Mouse (Mus musculus) frontal cortex, postnatal 10 days (tissue): Measurements from ENCODE around the gene Uhrf1.

Source experiments
- DNase-seq, 2 experiments: peaks; one replicate each; pipeline ENCODE4 v3.0.0; 2022; ENCODE audit warnings: low spot score in 2 of 2, mixed read lengths in 1 of 2

The Uhrf1 gene

DNA sequence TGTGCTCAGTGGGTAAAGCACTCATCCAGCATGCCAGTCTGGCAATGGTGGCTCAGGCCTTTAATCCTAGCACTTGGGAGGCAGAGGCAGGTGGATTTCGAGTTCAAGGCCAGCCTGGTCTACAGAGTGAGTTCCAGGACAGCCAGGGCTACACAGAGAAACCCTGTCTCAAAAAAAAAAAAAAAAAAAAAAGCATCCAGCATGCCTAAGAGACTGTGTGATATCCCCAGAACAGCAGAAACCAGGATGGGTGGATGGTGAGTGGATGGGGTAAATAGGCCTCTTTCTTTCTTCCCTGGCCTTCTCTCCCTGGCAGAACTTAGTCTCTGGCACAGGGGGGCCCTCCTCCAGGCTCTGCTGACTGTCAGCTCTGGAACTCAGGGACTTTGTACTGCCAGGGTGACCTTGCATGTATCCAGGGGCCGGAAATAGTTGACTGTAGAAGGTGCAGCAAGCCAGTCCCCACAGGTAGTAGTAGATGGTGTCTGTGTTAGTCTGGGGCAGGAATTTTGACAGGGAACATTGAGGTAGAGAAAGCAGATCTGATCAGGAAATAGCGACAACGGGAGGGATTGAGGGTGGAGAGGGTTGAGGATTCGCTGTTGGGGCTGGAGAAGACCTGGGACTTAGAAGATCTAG lies 27.2 kb upstream of the Uhrf1 start:
- DNase-seq = no peak

DNA sequence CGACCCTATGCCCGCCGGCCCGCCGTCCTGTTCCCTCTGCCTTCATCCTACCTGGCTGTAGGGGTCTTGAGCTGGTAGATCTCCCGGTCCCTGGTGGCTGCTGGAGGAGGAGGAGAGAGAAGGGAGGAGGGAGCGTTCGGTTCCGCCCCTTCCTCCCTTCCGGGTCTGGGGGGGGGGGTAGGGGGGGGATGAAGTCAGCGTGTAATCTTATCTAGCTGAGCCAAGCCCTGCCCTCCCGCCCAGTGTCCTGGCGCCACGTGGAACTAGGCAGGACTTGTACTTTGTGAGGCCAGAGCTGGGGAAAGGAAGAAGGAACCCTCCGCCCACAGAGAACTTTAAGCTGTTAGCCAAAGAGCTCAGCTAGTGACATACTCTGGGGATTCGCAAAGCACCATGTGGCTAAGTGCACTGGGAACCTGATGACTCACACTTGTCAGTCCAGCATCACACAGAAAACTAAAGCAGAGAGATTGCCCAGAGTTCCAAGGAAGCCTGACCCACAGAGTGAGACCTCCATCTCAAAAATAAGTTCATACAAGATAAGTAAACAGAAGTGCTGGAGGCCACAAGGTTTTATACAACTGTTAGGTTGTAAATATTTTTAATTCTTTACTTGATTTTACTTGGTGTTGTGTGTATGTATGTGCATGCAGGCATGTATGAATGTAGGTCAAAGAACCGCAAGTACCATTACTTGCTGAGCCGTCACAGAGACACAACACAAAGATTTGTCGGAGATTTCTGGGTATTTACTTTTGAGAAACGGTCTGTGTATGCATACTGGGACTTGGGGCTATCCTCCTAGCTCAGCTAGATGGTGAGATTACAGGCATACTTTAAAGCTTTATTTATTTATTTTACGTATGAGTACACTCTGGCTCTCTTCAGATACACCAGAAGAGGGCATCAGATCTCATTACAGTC lies 26.2 kb upstream of the Uhrf1 start, which contains the start of gene Ticam1:
Gene Ticam1 (minus strand): TSS at position 144 of the 924 bp plus-strand sequence.
- DNase-seq = peak; percentile 72 to 77

DNA sequence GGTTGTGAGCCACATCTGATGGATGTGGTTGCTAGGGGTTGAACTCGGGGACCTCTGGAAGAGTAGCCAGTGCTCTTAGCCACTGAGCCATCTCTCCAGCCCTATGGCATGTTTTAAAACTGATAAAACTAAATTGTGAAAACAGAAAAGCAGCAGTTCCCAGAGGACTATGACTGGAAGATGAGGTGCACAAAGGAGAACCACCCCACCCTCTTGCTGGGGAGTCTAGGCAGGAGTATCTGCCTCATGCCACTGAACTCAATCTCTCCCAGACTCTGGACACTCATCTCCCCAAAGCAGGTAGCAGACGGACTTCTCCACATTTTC lies 25.6 kb upstream of the Uhrf1 start:
- no peak for DNase-seq

DNA sequence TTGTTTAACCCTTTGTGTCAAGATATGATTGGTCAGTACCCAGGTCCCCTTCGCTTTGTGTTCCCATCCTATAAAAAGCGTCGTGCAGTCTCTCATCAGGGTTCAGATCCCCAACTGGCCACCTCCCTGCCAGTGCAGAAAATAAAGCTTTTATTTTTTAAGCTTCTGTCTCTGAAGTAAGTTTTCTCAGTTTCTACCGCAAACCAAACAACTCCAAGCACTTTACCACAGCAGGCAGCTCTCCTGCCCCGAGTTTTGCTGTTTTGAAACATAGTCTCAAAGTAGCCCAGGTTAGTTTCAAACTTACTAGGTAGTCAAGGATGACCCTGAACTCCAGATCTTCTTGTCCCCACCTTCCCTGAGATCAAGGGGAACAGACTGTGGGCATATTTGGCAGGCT lies 24.8 kb upstream of the Uhrf1 start:
- no peak for DNase-seq

DNA sequence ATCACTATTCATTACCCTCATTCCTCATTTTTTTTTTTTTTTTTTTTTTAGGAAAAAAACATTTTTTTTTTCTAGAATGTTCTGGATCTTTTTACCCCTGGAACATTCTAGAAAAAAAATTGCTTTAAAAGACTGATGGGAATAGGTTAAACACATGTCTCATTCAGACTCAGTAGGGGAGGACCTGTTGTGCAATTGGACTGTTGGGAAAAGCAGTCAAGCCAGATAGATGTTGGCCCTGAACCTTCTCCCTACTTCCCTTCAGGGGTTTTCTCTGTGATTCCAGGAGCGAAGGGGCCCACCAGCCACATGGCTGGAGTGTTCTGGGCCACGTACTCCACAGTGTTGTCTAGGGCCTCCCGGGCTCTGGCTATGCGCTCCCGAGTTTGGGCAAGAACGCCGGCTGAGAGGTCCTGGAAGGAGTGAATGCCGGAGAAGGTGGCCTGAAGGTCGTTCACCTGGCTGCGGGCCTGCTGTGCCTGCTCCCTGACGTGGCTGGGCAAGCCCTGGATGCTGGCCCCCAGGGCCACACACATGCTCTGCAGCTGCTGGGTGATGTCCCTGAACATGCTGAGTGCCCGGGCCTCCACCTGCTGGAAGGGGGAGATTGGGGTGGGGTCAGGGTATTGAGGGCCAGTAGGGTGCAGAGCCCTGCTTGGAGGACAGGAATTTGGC lies 23.5 kb upstream of the Uhrf1 start:
- no peak for DNase-seq

DNA sequence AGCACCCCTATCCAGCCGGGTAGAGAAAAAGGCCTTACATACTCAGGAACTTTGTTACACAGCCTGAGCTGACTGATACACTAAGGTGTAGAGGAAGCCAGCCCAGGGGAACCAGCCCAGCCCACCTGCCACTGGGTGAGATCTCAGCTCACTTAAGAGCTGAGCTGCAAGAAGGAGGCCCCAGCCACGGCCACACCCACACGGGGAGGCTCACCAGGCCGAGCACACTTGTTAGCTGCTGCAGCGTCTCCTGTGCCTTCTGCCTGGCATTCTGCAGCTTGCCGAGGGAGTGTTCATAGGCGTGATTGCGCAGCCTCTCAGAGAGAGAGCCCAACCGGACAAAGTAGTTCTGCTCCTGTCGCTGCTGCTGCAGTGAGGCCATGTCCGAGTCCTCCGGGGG lies 21.9 kb upstream of the Uhrf1 start:
- no peak for DNase-seq

DNA sequence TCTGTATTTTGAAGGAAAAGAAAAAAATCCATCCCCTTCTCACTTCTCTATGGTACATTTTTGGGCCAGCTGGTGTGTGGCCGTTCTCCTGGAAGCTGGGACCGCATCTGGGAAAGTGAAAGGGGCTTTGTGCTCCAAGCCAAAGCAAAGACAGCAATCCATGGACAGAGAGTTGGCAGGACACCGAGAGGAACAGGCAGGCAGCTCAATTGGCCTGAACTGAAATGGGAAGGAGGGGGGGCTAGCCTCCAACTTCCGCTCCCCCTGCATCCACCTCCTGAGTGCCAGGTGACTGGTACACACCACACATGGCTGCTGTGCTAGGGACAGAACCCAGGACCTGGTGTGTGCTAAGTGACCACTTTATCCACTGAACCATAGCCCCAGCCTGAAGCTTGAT lies 20.3 kb upstream of the Uhrf1 start:
- DNase-seq = no peak

DNA sequence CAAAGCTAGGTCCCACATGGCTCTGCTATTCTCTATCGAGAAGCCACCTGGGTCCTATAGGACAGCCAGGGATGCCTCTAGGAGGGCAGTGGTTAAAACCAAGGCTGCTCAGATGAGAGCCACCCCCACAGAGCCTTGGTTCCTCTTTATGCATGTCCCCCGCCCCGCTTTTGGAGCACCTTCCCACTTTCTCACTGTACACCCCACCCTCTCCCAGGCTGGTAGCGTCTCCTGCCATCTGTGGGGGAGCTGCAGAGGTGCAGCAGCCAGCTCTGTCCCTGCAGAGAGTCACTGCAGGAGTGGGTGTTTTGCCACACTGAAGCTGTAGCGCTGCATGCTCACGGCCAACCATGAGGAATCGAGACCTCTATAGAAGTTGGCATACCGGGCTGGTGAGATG lies 19.8 kb upstream of the Uhrf1 start:
- DNase-seq = no peak

DNA sequence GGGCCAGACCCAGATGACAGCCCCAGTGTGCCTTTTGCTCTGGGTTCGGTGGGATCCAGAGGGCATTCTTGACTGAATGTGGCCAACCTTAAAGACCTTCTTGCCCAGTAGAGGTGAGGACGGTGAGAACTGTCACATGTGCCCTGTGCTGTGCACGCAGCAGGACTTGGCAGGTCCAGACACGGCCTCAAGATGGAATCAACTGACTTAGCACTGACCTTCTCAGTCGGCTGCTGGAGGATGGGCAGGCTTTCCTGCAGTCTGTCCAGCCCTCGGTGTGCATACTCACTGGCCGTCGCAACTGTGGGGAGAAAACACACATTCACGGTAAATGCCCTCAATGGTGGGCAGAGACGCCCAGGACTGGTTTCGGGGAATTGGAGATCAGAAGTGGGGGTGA lies 17.1 kb upstream of the Uhrf1 start:
- DNase-seq = no peak

DNA sequence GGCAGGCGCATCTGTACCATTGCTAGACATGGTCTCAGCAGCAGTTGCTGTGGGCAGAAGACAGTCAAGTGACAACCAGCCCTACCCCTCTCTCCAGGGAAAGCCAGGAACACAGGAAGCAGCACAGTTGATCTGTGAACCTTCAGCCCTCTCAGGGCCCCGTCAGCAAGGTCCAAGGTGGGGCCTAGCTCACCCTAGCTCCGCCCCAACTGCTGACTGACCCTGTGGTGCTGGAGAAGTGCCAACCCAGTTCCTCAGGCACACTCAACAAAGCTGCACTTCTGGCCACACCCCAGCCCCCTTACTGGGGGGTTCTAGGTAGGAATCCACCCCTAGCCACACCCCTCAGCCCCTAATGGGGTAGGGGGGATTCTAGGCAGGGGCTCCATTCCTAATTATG lies 15.3 kb upstream of the Uhrf1 start:
- no peak for DNase-seq

DNA sequence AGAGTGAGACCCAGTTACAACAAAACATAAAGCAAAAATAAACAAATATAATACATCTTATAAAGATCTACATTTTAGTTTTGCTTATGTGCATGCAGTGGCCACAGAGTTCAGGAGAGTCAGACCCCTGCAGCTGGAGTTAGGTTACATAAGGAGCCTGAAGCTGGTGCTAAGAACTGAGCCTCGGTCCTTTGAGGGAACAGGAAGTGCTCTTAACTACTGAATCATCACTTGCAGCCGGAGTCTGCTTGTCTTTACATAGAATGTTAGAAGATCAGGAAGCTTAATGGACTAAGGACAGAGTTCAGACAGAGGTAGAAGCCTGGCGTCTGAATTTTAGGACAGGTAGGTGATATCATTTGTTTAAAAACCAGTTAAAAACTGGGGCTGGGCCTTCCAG lies 14.3 kb upstream of the Uhrf1 start:
- no peak for DNase-seq

DNA sequence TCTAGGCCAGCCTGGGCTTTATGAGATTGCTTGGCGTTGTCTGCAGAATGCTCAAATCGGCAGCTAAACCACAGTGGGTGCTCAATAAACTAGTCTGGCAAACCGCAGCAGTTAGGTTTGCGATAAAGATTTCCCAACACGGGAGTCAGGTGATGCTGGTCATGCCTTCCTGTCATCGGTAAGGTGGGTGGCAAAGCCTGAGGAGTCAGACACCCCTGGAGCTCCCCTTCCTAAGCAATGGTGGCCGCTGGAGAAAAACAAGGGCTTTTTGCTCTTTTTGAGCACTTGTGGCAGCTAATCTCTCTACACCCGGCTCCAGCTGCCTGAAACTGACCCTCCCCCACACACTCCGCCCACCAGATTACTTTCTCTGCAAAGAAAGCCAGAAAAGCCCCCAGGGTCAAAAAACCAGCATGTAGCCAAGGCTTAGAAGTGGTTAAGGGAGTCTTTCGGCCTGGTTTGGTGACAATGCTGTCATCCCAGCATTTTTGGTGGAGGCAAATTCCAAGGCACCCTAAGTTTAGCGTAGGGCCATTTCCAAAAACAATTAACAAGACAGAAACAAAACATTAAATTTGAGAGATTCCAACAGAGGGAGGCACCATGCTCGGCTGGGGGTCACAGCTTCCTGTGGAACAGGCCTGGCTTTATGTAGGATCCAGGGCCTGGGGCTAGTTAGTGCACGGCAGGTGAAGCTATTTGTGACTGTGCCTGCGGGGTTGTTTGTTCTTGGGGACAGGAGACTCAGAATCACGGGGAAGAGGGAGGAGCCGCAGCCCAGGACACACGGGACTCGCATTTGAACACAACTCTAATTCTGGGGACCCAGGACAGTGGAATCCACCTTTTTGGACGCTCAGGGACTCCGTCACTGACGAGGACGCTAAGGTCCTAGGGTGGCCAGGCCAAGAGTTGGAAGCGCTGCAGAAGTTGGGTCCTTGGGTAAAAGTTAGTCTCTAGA lies 13.5 kb upstream of the Uhrf1 start:
- DNase-seq = no peak

DNA sequence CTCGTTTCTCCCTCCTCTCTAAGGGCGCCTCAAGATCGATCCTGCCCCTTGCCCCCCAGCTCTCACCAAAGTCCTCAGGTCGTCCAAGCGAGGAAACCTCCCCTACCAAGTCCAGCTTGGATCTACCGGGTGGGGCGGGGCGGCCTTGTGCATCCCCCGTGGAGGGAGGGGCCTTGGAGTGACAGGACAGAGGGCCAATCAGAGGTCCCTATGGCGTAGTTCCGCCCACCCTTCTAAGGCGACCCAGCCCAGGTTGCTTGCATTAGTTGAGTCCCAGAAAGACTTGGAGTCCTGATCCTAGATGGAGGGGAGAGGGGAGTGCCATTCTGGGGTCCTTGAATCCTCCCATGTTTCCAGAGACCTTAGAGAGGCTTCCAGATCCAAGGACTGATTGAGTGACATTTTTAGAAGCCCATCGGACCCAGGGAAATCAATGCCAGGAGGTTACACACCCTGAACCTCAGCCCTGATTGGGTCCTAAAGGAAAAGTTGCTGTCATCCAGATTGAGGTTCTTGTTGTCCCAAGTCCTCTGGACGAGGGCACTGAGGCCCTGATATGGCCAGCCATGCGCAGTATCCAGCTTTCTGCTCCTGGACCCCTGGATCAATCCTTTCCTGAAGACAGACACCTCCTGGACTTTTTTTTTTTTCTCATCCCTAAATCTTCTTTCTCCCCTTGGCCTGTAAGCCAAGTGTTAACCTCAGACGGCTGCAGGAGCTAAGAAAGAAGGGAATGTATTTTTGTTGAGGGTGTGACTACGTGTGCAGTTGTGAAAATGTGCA lies 12.5 kb upstream of the Uhrf1 start:
- DNase-seq = peak in 1 of 2 experiments; percentile 74

DNA sequence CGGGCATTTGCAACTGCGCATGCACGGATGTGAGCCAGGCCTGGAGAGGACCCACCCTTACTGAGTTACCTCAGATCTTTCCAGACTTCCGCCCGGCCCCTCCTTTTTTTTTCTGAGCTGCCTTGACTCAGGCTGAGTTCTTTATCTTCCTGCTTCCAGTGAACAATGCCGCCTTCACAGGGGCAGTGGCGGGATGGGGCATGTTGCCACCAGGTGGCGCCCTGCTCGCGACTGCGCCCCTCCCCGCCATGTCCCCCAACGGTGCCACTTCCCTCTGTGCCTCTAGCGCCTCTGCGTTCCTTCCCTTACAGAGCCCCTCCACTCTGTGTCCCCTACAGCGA lies 12.0 kb upstream of the Uhrf1 start:
- peak; percentile 71 to 79 for DNase-seq

DNA sequence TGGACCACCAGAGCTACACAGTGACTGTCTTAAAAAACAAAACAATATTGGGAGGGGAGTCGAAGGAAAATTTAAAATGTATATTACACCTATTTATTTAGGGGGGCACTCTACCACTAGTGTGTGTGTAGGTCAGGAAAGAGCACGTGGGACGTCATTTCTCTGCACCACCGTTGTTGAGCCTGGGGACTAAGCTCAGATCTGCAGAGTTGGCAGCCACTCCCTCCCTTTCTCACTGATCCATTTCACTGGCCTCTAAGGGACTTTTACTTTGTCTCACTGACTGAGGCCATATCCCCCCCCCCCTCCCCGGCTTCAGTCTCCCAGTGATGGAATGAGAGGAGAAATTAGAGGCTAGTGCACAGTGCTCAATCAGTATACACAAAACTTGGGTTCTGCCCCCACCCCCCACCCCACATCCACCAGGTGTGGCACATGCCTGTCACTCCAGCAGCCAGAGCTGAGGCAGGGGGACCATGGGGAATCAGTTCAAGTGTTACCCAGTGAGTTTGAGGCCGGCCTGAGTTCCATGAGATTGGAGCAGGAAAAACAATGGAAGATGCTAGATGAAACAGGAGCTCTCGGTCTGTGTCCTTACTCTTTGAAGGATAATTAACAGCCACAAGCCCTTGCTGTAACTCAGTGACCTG lies 11.2 kb upstream of the Uhrf1 start:
- no peak for DNase-seq

DNA sequence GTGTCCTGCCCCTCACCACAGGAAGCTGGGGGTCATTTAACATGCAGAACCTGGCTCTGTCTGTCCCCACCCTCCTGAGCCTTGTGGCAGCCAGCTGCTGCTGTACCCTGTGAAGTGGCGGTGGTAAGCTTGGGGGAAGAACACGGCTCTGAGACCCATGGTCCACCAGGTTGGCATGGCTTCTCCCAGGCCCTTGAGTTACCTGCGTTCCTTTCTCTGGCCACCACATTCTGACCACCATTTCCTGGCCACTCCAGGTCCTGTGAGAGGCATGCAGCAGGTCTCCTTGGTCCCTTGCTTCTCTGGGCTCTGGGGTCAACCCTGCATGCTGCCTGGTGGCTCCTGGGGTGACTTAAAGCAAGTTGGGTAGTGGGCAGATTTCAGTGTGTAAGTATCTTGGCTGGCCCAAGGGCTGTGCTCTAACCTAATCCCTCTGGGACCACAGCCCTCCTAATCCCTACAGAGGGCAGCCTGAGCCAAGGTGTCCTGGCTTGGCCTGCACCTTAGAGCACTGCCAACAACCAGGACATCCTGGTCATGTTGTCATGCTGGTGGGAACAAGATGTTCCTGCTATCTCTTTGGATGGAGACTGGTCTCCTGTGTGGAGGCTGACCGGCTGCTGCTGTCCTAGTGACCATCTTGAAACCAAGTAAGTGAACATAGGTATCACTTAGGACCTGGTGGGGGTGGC lies 10.4 kb upstream of the Uhrf1 start, which contains the start of gene Plin3:
Gene Plin3 (minus strand): TSS at position 343 of the 692 bp plus-strand sequence.
- DNase-seq = no peak

DNA sequence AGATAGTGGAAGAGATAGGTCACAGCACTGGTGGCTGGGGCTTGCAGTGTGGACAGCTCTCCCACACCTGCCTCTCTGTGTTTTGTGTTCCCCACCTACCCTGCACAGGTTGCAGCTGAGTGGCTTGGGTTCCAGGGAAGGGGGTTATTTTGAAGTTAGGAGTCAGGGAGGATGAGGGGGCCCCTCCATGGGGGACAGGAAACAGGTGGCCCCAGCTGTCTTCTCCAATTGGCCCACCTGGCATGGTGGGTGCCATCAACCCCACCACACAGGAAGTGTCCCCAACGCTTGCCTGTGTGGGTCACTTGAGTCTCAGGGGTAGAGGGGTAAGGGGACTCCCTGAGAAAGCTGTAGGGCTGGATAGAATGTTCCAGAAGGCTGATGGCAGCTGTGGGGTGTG lies 9.8 kb upstream of the Uhrf1 start:
- DNase-seq = no peak

DNA sequence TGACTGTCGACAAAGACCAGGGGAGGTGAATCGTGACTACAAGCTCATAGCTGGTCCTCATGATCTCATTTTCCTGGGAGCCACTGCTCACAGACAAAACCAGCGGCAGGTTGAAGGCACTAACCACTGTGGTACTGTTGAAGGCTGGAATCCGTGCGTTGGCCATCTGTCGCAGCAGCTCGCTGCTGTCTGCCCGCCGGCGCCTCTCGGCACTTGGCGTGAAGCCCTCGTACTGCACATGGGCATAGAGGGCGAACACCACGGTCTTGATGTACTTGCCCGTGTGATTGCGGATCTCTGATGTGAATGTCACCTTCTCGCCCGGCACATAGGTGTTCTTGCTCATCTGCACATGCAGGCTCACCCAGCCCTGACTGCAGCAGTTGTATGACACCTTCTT lies 8.9 kb upstream of the Uhrf1 start:
- no peak for DNase-seq

DNA sequence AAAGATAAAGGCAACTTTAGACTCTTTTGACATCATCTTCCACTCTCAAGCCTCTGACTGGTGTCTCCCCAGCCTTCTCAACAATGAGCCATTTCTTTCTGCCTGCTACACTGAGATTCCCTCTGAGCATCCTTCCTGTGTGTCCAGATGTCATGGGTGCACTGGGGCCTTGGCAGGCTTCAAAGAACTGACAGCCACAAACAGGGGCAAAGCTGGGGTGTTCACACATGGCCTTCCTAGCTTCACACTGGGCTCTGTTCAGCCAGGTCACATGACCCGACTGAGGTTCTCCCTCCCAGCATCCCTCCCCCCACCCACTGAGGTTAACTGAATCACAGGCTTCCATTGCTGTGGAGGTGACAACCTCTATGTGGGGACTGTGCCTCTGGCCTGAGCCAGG lies 6.9 kb upstream of the Uhrf1 start:
- no peak for DNase-seq

DNA sequence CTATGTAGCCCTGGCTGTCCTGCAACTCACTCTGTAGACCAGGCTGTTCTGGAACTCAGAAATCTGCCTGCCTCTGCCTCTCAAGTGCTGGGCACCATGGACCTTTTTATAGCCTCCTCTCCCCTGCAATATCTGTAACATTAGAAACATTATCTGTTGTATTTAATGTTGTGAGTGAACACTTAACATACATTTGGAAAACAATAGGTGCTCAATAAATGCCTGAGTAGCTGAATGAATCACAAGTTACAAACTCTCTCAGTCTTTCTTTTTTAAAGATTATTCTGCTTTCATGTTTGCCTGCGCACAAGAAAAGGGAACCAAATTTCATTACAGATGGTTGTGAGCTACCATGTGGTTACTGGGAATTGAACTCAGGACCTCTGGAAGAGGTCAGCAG lies 4.9 kb upstream of the Uhrf1 start:
- no peak for DNase-seq
